Mouse (Mus musculus) thymus, postnatal 10 days (tissue): ENCODE measurements around the gene Aars.
"Not testable (repeated sequence)": the region's sequence is repeated elsewhere in the genome, so short reads cannot be mapped to it uniquely, and the experiment has no call there.

Experiments
- DNase-seq, 2 experiments: peaks; one replicate each; pipeline ENCODE4 v3.0.0; 2021; ENCODE audit warnings: low spot score in 2 of 2

Gene Aars

DNA sequence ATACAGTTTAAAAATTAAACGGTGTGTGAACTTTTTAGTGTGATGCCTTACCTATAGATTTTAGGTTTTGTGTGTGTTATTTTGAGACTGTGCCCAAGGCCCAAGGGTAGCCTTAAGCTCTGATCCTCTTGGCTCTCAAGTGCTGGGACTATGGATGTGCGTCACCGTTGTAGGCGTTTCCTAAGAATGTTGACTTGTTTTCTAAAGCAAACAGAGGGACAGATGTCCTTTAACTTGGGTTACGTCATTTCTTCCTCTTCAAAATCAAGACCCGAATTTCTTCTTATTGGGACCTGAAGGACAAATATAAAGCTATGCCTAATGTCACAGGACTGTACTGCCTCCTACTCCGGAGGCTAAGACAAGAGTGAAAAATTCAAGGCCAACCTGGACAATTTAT lies at the start of gene Aars:
Gene Aars (plus strand): TSS at position 229 of the 400 bp plus-strand sequence.
- no peak for DNase-seq

DNA sequence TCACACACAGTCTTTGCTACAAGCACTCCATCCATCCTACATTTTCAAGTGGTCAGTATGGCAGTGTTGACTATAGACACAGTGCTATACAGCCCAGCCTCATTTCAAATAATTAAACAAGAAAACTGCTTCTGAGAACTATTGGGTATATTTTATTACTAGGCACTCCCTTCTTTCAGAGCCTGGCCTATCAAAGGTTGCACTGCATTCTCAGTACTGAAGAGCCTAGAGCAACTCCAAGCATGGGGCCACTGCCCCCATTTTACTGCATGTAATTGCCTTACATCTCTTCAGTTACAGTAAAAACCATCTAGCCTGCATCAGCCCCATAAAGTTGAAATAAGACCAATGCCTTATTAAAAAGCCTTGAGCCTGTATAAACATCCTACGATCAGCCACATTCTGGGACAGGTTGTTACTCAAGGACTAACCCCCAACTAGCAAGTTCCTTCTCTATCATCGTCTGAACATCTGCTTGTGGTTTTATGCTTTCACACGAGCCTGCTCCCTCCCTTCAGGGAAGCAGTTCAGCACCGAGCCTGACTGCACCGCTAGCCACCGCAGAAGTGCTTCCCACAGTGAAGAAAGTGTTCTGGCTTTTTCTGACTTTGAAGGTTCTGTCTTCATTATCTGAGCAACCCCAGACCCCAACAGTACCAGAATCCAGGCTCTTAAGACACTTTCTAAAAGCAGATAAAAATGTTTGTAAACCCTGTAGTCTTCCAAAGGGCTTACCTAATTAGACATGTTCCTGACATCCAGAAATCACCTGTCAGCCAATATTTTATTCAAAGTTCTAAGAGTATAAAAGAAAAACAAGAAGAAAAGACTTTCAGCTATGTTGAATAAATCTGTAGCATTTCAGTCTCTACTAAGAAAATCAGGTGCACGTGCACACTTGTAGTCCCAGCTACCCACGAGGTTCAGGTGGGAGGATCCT lies 44.9 kb upstream of the Aars start:
- DNase-seq = peak; percentile 46 to 49

DNA sequence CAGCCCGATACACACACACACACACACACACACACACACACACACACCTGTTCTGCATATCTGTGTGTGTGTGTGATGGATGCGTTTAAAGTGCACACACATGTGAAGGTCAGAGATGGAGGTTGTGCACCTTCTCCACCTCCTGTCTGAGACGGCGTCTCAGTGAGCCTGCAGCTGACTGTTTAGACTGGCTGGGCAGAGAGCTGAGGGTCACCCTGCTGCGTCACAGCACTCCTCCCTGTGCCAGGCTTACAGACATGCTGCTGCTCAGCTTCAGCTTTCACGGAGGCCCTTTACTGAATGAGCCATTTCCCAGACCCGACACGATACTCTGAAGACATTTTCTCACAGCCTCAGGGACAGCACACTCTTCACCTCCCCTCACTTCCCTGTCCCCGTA lies 42.9 kb upstream of the Aars start:
- no peak for DNase-seq

DNA sequence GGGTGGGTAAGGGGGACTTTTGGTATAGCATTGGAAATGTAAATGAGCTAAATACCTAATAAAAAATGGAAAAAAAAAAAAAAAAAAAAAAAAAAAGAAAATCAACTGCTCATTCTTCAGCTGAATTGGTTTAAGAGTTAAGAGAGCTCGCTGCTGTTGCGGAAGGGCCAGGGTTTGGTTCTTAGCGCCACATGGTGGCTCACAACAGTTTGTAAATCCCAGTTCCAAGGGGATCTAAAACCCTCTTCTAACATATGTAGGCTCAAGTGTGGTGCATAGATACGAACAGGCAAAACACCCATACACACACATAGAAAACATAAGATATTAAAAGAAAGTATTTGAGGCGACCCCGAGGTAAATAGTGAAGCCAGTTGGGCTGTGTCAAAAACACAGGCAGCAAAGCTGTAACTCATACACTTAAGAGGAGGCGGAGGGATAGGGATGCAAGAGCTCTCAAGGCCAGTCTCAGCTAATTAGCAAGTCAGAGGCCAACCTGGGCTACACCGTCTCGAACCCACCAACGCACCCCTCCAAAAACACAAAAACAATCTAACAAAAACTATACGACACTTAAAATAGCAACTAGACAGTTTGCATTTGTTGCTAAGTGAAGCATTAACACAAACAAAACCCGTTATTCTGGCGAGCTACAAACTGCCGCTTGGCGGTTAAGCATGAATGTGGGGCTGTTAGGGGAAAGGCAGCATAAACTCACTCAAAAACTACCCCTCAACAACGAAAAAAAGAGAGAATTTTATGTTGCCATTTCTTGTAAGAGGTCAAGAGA lies 36.1 kb upstream of the Aars start:
- DNase-seq = no peak

DNA sequence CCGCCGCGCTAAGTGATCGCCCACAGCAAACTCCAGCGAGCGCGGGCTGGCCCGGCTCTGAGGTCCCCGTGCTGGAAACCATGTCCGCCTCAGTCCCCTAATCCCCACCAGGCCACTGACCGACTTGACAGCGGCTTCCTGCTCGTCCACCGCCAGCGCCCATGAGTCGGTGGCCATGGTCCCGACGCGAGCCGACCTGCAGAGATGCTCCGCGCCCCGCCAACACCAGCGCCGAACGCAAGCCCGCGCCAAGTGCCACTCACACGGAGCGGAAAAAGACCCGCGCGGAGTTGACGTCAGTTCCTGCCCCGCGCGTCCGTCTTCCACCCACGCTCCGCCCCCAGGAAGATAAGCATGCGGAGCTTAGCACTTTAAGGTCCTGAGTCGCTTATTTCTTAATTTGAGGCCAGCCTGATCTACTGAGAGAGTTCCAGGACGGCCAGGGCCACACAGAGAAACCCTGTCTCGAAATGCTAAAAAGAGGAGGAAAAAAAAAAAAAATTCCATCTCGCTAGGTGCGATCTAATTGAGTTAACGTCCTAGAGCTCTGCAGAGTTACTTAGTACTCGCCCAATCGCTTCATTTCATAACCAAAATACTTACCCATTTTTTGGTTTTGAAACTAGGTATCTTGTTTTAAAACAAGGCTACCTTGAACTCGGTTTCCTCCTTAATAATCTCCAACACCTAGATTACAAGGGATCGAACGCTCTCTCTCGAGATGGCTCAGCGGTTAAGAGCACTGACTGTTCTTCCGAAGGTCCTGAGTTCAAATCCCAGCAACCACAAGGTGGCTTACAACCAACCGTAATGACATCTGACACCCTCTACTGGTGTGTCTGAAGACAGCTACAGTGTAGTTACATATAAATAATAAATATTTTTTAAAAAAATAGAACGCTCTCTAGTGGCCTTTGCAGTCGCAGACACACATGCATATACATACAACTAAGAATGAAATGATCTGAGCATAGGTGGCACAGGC lies 35.1 kb upstream of the Aars start, which contains the start of gene Ddx19a:
Gene Ddx19a (minus strand): TSS at position 254 of the 985 bp plus-strand sequence.
- peak; percentile 80 to 83 for DNase-seq

DNA sequence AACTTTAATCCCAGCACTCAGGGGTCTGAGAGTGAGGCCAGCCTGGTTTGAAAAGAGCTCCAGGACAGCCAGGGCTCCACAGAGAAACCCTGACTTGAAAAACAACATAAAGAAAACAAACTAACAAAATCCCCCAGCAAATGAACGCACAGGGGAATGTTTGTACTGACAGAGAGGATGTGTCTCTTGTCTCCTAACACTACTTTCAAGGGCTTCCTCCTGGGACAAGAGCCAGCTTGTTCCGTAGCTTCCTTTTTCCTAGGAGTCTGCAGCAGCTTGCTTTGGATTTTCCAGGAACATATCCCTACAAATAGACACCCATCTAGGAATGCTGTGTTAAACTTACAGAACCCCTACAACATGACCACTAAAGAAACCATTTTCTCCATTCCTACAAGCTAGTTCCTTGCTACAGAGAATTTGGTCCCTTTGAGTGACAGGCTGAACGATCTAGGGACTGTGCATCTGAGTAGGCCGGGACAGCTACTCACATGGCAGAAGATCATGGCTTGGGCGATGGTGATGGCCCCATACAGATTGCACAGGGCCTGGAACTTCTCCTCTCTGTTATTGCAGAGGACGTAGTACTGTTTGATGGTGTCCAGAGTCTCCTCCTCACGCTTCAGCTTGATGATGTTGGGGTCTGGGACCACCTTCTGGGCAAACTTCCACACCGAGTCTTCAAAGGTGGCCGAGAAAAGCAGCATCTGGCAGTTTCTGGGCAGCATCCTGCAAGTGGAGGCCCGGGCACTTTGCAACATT lies 22.5 kb upstream of the Aars start:
- not testable (repeated sequence) for DNase-seq

DNA sequence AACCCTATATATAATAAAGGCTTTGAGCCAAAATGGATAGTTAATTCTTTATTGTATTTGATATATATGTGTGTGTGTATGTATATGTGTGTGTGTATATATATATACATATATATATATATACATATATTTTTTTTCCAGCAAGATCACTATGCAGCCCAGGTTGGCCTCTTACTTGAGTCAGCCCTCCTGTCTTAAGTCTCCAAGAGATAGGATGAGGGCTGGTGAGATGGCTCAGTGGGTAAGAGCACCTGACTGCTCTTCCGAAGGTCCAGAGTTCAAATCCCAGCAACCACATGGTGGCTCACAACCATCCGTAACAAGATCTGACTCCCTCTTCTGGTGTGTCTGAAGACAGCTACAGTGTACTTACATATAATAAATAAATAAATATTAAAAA lies 6.3 kb upstream of the Aars start:
- DNase-seq = not testable (repeated sequence)

DNA sequence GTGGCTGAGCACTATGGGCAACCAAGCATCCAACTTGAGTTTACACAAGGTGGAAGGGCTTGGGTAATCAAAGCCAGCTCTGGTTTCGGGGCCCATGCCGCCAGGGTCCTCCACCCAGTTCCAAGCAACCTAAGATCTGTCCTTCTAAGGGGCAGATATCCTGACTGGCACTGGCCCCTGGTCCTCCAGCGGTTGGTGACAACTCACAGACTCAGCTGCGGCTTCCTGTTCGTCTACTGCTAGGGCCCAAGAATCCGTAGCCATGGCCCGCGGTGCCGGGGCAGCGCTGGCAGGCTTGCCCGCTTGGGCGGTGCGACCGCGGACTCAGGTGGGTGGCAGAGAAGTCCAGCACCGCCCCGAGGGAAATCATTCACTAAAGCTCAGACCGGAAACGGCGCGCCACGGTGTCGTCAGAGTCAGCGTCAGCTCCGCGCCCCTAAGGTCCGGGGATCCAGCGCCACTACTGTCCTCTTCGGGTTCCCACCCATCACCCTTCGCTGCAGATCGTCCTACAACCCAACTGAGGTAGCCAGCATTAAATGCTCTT lies 5.5 kb upstream of the Aars start:
- peak; percentile 43 to 70 for DNase-seq

DNA sequence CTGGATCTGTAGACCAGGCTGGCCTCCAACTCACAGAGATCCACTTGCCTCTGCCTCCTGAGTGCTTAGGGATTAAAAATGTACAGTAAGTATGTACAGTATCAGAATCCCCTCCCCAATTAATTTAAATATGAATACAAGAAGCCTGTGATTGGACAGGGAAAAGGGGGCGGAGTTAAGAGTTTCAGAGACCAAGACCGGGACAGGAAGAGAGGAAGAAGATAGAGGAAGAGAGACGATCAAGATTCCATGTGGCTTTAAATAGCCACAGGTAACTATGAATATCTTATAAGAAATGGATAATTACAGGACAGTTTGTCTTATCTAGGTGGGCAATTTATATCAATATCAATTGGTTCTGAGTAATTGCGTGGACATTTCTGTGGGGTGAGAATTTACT lies 3.4 kb upstream of the Aars start:
- DNase-seq = no peak

DNA sequence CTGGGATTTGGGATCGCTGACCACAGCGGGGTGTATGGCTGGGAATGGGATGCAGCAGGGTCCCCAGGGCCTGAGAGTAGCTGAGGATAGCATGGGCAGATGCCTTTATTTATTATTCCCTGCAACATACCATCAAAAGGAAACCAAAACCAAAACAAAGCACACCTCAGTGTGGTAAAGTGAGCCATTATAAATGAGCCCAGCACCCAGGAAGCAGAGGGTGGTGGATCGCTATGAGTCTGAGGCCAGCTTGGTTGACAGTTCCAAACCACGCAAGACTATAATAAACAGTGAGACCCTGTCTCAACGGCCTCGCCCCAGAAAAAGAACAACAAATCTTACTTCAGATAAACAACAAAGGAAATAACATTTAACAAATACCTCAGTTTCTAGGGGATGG lies 2.9 kb upstream of the Aars start:
- no peak for DNase-seq

DNA sequence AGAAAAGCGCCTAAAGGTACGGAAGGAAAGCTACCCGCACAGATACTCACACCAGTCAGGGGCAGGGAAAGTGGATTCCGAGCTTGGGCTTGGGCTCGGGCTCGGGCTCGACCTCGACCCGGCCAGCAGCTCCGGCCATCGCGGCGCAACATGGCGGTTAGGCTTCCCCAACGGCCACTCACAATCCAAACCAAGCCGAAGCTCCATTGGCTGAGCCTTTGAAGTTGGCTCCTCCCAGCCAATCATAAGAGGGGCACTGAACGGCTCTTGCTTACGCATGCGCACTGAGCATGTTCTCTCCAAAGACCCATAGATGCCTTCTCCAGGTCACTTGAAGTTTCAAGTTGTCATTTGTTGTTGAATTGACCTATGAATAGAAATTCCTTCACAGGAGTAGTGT lies 1.4 kb upstream of the Aars start, which contains the start of gene Ddx19b:
Gene Ddx19b (minus strand): TSS at position 180 of the 400 bp plus-strand sequence.
- DNase-seq = no peak

DNA sequence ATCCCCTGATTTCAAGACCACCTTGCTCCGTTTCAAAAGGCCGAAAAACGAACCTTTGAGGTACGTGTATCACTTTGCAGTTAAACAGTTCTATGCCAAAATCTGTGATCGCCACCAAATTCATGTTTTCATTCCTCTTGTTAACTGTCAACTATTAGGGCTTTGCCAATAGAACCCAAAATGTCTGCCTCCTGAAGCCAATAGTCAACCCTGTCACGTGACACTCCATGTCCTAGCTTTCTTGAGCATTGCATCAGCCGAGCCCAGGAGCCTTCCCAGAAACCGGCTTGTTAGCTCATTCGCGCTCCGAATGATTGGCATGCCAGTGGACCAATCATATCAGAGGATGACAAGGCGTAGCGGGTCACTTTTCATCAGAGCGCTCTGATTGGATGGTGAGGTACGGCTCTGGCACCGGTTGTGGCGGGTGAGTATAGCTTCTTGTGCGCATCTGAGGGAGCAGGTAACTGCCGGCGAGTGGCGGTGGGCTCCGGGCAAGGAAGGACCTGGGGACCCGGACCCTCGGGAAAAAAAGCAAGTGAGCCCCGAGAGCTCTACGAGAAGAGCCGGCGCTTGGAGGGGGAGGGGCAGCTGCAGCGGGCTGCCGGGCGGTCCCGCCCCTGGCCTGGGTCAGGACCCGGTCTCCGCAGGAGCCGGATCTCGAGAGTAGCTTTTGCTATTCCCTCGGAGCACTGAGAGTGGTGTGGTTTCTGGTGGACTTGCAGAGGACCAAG lies 705 bp downstream of the Aars start:
- peak; percentile 95 to 97 for DNase-seq

DNA sequence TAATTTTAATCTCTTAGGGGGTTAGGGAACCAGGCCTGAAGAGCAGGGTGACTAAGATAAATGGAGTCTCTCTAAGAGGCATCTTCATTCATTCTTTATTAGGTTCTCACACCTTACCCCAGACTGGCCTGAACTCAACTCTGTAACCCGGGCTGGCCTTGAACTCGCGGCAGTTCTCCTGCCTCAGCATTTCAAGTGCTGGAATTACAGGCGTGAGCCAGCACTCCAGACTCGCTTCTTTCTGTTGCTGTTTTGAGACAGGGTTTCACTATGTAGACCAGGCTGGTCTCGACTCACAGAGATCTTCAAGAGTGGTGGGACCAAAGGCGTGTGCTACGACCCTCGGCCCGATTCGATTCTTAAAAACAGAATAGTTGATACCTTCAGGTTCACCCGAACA lies 1.3 kb downstream of the Aars start:
- DNase-seq = peak in 1 of 2 experiments; percentile 15

DNA sequence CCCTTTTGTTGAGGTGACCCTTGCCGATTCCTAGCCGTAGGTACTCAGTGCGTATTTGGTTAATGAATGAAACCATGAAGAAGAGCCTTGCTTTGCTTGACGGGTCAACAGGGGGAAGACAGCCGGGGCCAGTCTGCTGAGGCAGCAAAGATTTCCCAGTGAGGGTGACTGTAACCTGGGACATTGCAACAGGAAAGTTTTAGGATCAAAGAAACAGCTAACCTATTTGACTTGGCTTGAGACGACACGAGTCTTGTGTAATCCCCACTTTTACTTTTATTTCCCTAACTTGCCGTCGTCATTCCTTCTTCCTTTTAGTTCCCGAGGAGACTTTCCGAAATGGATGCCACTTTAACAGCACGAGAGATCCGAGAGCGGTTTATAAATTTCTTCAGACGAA lies 3.6 kb downstream of the Aars start:
- no peak for DNase-seq

DNA sequence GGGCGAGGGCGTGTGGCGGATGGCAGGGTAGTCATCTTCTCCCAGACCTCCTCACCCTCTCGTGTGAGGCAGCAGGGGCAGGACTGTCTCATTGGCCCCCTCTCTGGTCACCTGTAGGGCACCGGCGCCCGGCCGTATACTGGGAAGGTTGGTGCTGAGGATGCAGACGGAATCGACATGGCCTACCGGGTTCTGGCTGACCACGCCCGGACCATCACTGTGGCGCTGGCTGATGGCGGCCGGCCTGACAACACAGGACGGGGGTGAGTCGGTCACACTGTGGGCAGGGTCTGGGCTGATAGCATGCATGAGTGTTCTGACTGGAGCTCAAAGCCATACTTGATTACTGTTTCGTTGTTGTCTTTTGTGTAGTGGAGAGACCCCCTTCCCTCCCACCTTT lies 9.6 kb downstream of the Aars start:
- DNase-seq = no peak

DNA sequence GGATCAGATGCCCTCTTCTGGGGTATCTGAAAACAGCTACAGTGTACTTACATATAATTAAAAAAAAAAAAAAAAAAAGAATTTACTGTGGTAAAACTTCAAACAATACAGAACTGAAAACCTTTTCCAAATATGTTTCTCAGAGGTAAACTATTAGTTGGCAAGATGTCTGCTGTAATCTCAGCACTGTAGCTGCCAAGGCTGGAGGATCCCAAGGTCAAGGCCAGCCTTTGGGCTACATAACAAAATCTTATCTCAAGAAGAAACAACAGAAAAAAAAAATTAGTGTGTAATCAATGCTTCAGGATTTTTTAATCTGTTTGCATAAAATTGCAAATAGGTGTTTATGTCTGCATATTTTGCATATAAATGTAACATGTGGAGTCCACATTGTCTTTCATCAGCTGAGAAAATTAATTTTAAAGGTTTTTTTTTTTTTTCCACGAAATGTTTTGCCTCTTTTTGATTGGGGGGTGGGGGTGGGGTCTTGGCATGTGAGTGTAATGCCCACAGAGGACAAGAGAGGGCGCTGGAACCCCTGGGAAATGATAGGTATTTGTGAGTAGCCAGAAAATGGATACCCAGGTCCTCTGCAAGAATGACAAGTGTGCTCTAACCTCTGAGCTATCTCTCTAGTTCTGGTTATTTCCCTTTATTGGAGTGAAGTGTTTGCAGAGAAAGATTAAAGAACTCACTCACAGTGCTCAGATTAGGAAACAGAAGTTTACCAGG lies 11.2 kb downstream of the Aars start:
- no peak for DNase-seq

DNA sequence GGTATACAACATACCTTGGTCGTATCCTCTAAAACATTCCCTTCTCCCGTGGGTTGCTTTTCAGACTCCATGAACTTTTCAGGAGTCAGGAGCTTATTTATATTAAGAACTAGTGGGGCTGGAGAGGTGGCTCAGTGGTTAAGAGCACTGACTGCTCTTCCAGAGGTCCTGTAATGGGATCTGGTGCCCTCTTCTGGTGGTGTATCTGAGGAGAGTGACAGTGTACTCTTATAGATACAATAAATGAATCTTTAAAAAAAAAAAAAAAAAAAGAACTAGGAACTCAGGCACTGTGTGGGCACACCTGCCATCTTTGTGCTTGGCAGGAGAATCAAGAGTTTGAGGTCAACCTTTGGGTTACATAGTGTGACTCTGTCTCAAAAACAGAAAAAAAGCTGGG lies 15.8 kb downstream of the Aars start:
- DNase-seq = peak in 1 of 2 experiments; percentile 39

DNA sequence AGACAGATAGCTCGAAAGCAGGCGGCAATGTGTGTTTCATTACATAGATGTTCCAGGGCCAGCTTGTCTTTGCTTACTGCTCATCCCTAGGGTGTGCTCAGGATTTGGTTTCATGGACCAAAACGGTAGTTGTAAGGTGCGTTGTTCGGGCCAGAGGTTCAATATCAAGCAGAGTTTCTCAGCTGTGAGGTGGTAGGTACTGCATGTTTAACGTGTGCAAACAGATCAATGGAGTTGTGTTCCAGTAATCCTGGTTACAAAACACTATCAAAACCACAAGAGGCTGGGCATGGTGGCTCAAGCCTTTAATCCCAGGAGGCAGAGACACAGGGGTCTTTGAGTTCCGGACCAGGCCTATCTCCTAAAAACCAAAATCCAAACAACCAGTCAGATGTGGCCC lies 16.2 kb downstream of the Aars start:
- DNase-seq = no peak
